Comparison of ENCODE assay signal across 26 mouse cellular contexts in the genomic region with DNA sequence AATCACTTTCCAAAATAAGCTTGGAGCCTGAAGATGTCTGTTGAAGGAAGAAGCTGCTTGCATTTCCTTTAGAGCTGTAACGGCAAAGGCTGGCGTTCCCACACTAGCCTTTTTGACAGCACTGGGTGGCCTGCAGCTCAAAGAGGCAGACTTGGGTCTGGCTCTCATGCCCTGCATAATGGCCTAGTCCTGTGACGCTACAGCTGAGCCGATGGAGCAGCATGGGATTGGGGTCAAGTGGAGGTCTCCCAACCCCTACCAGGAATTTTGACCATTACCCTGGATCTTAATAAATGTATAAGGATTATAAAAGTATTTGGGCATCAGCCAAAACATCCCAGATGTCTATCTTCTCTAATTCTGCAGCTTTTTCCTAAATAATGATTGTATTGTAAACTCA.
DNase-seq lines count a peak whose midpoint lies in the region; ATAC-seq and TF ChIP-seq lines count a peak whose summit lies in the region.
"Had no signal": no experiment of that assay in that cellular context is flagged by ENCODE, and none has a peak within 500 bp of the region (broad histone marks: within the 10 kb centered on the region; RNA-seq: fewer than 3 reads in every experiment).

No protein-coding gene starts in this region.

- WGBS in intestine, embryonic 14.5 days = 43% methylated on average over 4 of the region's 4 CpGs
- 61% methylated on average over 4 of the region's 4 CpGs for WGBS in intestine, postnatal 0 days
- WGBS in limb, embryonic 14.5 days = 54% methylated on average over 4 of the region's 4 CpGs
- 83% methylated on average over 4 of the region's 4 CpGs for WGBS in limb, embryonic 10.5 days
- WGBS in stomach, embryonic 14.5 days = 28% methylated on average over 4 of the region's 4 CpGs
- 50% methylated on average over 4 of the region's 4 CpGs for WGBS in stomach, postnatal 0 days
- WGBS in forebrain, embryonic 10.5 days = 91% methylated on average over 4 of the region's 4 CpGs

- DNase-seq in intestine, embryonic 14.5 days (ENCODE audit: low spot score) = no peak
- DNase-seq in limb, embryonic 14.5 days (ENCODE audit: low spot score) = peak; percentile 36
- DNase-seq in limb, embryonic 10.5 days (ENCODE audit: low spot score) = no peak
- DNase-seq in stomach, postnatal 0 days (ENCODE audit: low spot score) = no peak
- no peak for DNase-seq in left cerebral cortex, postnatal 36 days (ENCODE audit: low spot score in 2 of 2)
- no peak for DNase-seq in forebrain, embryonic 10.5 days (ENCODE audit: extremely low spot score, low spot score)
- DNase-seq: adrenal gland, adult 8-10 months; adrenal gland, postnatal 25 days; cerebellum, adult 11-12 months; cerebellum, adult 9-10 months; cerebellum, postnatal 25 days; gastrocnemius, postnatal 25 days; heart, adult 18-20 months; heart, postnatal 10 days; heart, postnatal 36 days had no signal

- no peaks in the 10 kb centered on the region for H3K27me3 ChIP-seq in intestine, embryonic 14.5 days (replicated peaks; ENCODE audit: control insufficient read depth, insufficient read depth, low read length)
- no peaks in the 10 kb centered on the region for H3K27me3 ChIP-seq in intestine, postnatal 0 days (replicated peaks; ENCODE audit: control insufficient read depth, insufficient read depth, low read length)
- H3K27me3 ChIP-seq in limb, embryonic 14.5 days (ENCODE audit: control insufficient read depth, insufficient read depth, low read length) = no peaks in the 10 kb centered on the region
- no peaks in the 10 kb centered on the region for H3K27me3 ChIP-seq in limb, embryonic 10.5 days (ENCODE audit: low read depth, poor library complexity, severe bottlenecking)
- H3K27me3 ChIP-seq in stomach, embryonic 14.5 days (ENCODE audit: control insufficient read depth, insufficient read depth, low read length) = no peaks in the 10 kb centered on the region
- H3K27me3 ChIP-seq in stomach, postnatal 0 days (ENCODE audit: control insufficient read depth, insufficient read depth, low read length) = no peaks in the 10 kb centered on the region
- no peaks in the 10 kb centered on the region for H3K27me3 ChIP-seq in forebrain, embryonic 10.5 days (ENCODE audit: poor library complexity, severe bottlenecking)
- H3K27me3 ChIP-seq: embryonic facial prominence, embryonic 12.5 days; embryonic facial prominence, embryonic 15.5 days; forebrain, embryonic 12.5 days; forebrain, embryonic 15.5 days; heart, embryonic 12.5 days; heart, embryonic 15.5 days; hindbrain, embryonic 13.5 days had no signal

- H3K9ac ChIP-seq in intestine, embryonic 14.5 days (ENCODE audit: low read length) = no peak overlapping the region
- no peak overlapping the region for H3K9ac ChIP-seq in intestine, postnatal 0 days (ENCODE audit: low read depth, low read length)
- H3K9ac ChIP-seq in limb, embryonic 14.5 days (ENCODE audit: low read depth, low read length, severe bottlenecking) = no peak overlapping the region
- no peak overlapping the region for H3K9ac ChIP-seq in stomach, embryonic 14.5 days (replicated peaks; ENCODE audit: low read depth, low read length)
- H3K9ac ChIP-seq in stomach, postnatal 0 days (ENCODE audit: low read length) = no peak overlapping the region
- H3K9ac ChIP-seq: embryonic facial prominence, embryonic 12.5 days; embryonic facial prominence, embryonic 15.5 days; forebrain, embryonic 12.5 days; forebrain, embryonic 15.5 days; heart, embryonic 12.5 days; heart, embryonic 15.5 days; hindbrain, embryonic 13.5 days had no signal

- no peak for TF ChIP-seq POLR2A in limb, embryonic 14.5 days (IDR thresholded peaks at IDR 0.05; ENCODE audit: borderline replicate concordance, extremely low read depth, insufficient read depth, insufficient read length)

- no peaks in the 10 kb centered on the region for H3K9me3 ChIP-seq in intestine, embryonic 14.5 days (ENCODE audit: control insufficient read depth, low read length)
- no peaks in the 10 kb centered on the region for H3K9me3 ChIP-seq in intestine, postnatal 0 days (ENCODE audit: control insufficient read depth)
- H3K9me3 ChIP-seq in limb, embryonic 14.5 days (ENCODE audit: control insufficient read depth, low read length) = no peaks in the 10 kb centered on the region
- H3K9me3 ChIP-seq in limb, embryonic 10.5 days (replicated peaks) = no peaks in the 10 kb centered on the region
- H3K9me3 ChIP-seq in stomach, embryonic 14.5 days (ENCODE audit: control insufficient read depth, low read depth, low read length) = no peaks in the 10 kb centered on the region
- H3K9me3 ChIP-seq in stomach, postnatal 0 days (ENCODE audit: control insufficient read depth, low read length) = no peaks in the 10 kb centered on the region
- no peaks in the 10 kb centered on the region for H3K9me3 ChIP-seq in forebrain, embryonic 10.5 days
- H3K9me3 ChIP-seq: embryonic facial prominence, embryonic 12.5 days; embryonic facial prominence, embryonic 15.5 days; forebrain, embryonic 12.5 days; forebrain, embryonic 15.5 days; heart, embryonic 12.5 days; heart, embryonic 15.5 days; hindbrain, embryonic 10.5 days; hindbrain, embryonic 13.5 days had no signal

- no peaks in the 10 kb centered on the region for H3K36me3 ChIP-seq in intestine, embryonic 14.5 days (ENCODE audit: control insufficient read depth, insufficient read depth, low read length)
- H3K36me3 ChIP-seq in intestine, postnatal 0 days (ENCODE audit: control insufficient read depth, insufficient read depth) = no peaks in the 10 kb centered on the region
- no peaks in the 10 kb centered on the region for H3K36me3 ChIP-seq in limb, embryonic 14.5 days (ENCODE audit: control insufficient read depth, insufficient read depth, low read length)
- H3K36me3 ChIP-seq in limb, embryonic 10.5 days = no peaks in the 10 kb centered on the region
- H3K36me3 ChIP-seq in stomach, embryonic 14.5 days (ENCODE audit: control insufficient read depth, insufficient read depth, low read length) = no peaks in the 10 kb centered on the region
- no peaks in the 10 kb centered on the region for H3K36me3 ChIP-seq in stomach, postnatal 0 days (ENCODE audit: control insufficient read depth, insufficient read depth, low read length)
- no peaks in the 10 kb centered on the region for H3K36me3 ChIP-seq in forebrain, embryonic 10.5 days (replicated peaks)
- H3K36me3 ChIP-seq: embryonic facial prominence, embryonic 12.5 days; embryonic facial prominence, embryonic 15.5 days; forebrain, embryonic 12.5 days; forebrain, embryonic 15.5 days; heart, embryonic 12.5 days; heart, embryonic 15.5 days; hindbrain, embryonic 10.5 days; hindbrain, embryonic 13.5 days had no signal

- no peak for TF ChIP-seq EP300 in stomach, postnatal 0 days (optimal IDR thresholded peaks at IDR 0.05)

- no peak; the same call in 1 of the 2 replicates for ATAC-seq in intestine, embryonic 14.5 days (replicated peaks; ENCODE audit: low FRiP score, low TSS enrichment, low read depth)
- no peak for ATAC-seq in intestine, postnatal 0 days
- no peak for ATAC-seq in limb, embryonic 14.5 days (ENCODE audit: low FRiP score, low read depth)
- peak; percentile 53; the same call in 1 of the 2 replicates for ATAC-seq in stomach, embryonic 14.5 days (ENCODE audit: insufficient number of reproducible peaks, insufficient read depth, low FRiP score, low read depth)
- ATAC-seq in stomach, postnatal 0 days (ENCODE audit: low FRiP score, low TSS enrichment) = no peak
- ATAC-seq: activated CD4-positive, CD25-positive, alpha-beta regulatory T cell, adult 4 months; forebrain, embryonic 15.5 days had no signal

- H3K4me2 ChIP-seq in intestine, embryonic 14.5 days (ENCODE audit: low read length) = no peak overlapping the region
- no peak overlapping the region for H3K4me2 ChIP-seq in intestine, postnatal 0 days (replicated peaks; ENCODE audit: low read depth)
- H3K4me2 ChIP-seq in limb, embryonic 14.5 days (replicated peaks; ENCODE audit: low read depth, low read length, severe bottlenecking) = no peak overlapping the region
- no peak overlapping the region for H3K4me2 ChIP-seq in stomach, embryonic 14.5 days (replicated peaks; ENCODE audit: low read depth, low read length)
- H3K4me2 ChIP-seq in stomach, postnatal 0 days (replicated peaks; ENCODE audit: low read depth) = no peak overlapping the region
- H3K4me2 ChIP-seq: embryonic facial prominence, embryonic 12.5 days; embryonic facial prominence, embryonic 15.5 days; forebrain, embryonic 12.5 days; forebrain, embryonic 15.5 days; heart, embryonic 12.5 days; heart, embryonic 15.5 days; hindbrain, embryonic 13.5 days had no signal

- peaks cover 9% of the 10 kb centered on the region for H3K4me1 ChIP-seq in intestine, embryonic 14.5 days (replicated peaks; ENCODE audit: control insufficient read depth, insufficient read depth, low read length)
- no peaks in the 10 kb centered on the region for H3K4me1 ChIP-seq in intestine, postnatal 0 days (replicated peaks; ENCODE audit: control insufficient read depth, insufficient read depth, low read length)
- H3K4me1 ChIP-seq in limb, embryonic 14.5 days (ENCODE audit: control insufficient read depth, insufficient read depth, low read length) = no peaks in the 10 kb centered on the region
- H3K4me1 ChIP-seq in limb, embryonic 10.5 days = peaks cover under 1% of the 10 kb centered on the region; the same call in 1 of the 2 replicates
- H3K4me1 ChIP-seq in stomach, embryonic 14.5 days (ENCODE audit: control insufficient read depth, insufficient read depth, low read length) = no peaks in the 10 kb centered on the region
- H3K4me1 ChIP-seq in stomach, postnatal 0 days (replicated peaks; ENCODE audit: control insufficient read depth, insufficient read depth) = no peaks in the 10 kb centered on the region
- H3K4me1 ChIP-seq in forebrain, embryonic 10.5 days = no peaks in the 10 kb centered on the region
- H3K4me1 ChIP-seq: embryonic facial prominence, embryonic 15.5 days; forebrain, embryonic 12.5 days; forebrain, embryonic 15.5 days; heart, embryonic 12.5 days; heart, embryonic 15.5 days; hindbrain, embryonic 10.5 days; hindbrain, embryonic 13.5 days had no signal

- H3K4me3 ChIP-seq in intestine, embryonic 14.5 days (ENCODE audit: low read depth, low read length) = no peak overlapping the region
- no peak overlapping the region for H3K4me3 ChIP-seq in intestine, postnatal 0 days (ENCODE audit: low read depth, low read length)
- no peak overlapping the region for H3K4me3 ChIP-seq in limb, embryonic 14.5 days (replicated peaks; ENCODE audit: low read length)
- no peak overlapping the region for H3K4me3 ChIP-seq in limb, embryonic 10.5 days
- H3K4me3 ChIP-seq in stomach, embryonic 14.5 days (ENCODE audit: low read depth, low read length) = no peak overlapping the region
- no peak overlapping the region for H3K4me3 ChIP-seq in stomach, postnatal 0 days (ENCODE audit: low read depth, low read length)
- no peak overlapping the region for H3K4me3 ChIP-seq in forebrain, embryonic 10.5 days
- H3K4me3 ChIP-seq: embryonic facial prominence, embryonic 12.5 days; embryonic facial prominence, embryonic 15.5 days; forebrain, embryonic 12.5 days; forebrain, embryonic 15.5 days; heart, embryonic 12.5 days; heart, embryonic 15.5 days; hindbrain, embryonic 10.5 days; hindbrain, embryonic 13.5 days had no signal

- intact Hi-C loops in left cerebral cortex, postnatal 36 days (cut with DNase I) = loop anchor here (2.0 kb wide), 1 partner anchor 68 kb away; no protein-coding TSS in a partner anchor

- no peak for TF ChIP-seq CTCF in intestine, postnatal 0 days (IDR thresholded peaks at IDR 0.05; ENCODE audit: low read depth)
- no peak for TF ChIP-seq CTCF in stomach, postnatal 0 days (IDR thresholded peaks at IDR 0.05; ENCODE audit: low read depth)

- 0 out of 2 replicates have a peak overlapping the region, but pooled peaks have one; percentile 62 for H3K27ac ChIP-seq in intestine, embryonic 14.5 days (ENCODE audit: low read depth)
- H3K27ac ChIP-seq in intestine, postnatal 0 days (ENCODE audit: low read depth, low read length) = no peak overlapping the region
- no peak overlapping the region for H3K27ac ChIP-seq in limb, embryonic 14.5 days (replicated peaks; ENCODE audit: low read depth, low read length)
- no peak overlapping the region for H3K27ac ChIP-seq in limb, embryonic 10.5 days
- H3K27ac ChIP-seq in stomach, embryonic 14.5 days (ENCODE audit: low read length) = peak overlapping the region; percentile 69; the same call in 1 of the 2 replicates
- H3K27ac ChIP-seq in stomach, postnatal 0 days (replicated peaks) = no peak overlapping the region
- no peak overlapping the region for H3K27ac ChIP-seq in forebrain, embryonic 10.5 days
- H3K27ac ChIP-seq: embryonic facial prominence, embryonic 12.5 days; embryonic facial prominence, embryonic 15.5 days; forebrain, embryonic 12.5 days; forebrain, embryonic 15.5 days; heart, embryonic 15.5 days; hindbrain, embryonic 10.5 days; hindbrain, embryonic 13.5 days had no signal

Comparison
In these comparisons a context has a peak if more than half of its experiments do, and no peak if none do; other contexts are left out.
1. H3K27ac ChIP-seq: peak in intestine, embryonic 14.5 days (single experiment) and stomach, embryonic 14.5 days (single experiment); none in intestine, postnatal 0 days (single experiment), limb, embryonic 14.5 days (single experiment), limb, embryonic 10.5 days (single experiment), stomach, postnatal 0 days (single experiment) and forebrain, embryonic 10.5 days (single experiment).